Mouse (Mus musculus): ENCODE results near the gene Mmgt1.

The Mmgt1 gene

GRCm38 (mm10) chrX:56597887-56598640, at the start of gene Mmgt1:
TSS of gene Mmgt1 (minus strand) at chrX:56598069.
- DNase-seq (ENCODE audit: low read depth, low spot score) = peak; percentile 97

DNA sequence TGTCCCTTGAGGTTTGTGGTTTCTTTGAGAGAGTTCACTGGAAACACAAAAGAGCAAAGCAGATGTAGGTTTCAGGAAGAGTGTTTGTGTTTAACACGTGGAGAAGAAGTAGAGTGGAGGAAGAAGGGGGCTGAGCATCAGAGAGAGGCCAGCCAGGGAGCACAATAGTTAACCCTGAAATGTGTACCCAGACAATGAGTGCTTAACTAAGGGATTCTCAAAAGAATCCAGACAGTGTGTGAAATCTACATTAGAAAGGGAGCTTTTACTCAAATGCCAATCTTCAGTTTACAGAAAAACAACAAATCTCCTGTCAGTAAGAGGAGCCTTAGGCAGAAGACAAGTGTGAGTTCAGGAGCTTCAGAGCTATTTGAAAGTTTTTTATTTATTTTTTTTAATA, 42.2 kb upstream of the Mmgt1 start:
- DNase-seq (ENCODE audit: low read depth, low spot score) = peak; percentile 6

GRCm38 (mm10) chrX:56636185-56636584, 38.3 kb upstream of the Mmgt1 start:
- peak; percentile 6 for DNase-seq (ENCODE audit: low read depth, low spot score)

GRCm38 (mm10) chrX:56615236-56615635, 17.4 kb upstream of the Mmgt1 start:
- no peak for DNase-seq (ENCODE audit: low read depth, low spot score)

DNA sequence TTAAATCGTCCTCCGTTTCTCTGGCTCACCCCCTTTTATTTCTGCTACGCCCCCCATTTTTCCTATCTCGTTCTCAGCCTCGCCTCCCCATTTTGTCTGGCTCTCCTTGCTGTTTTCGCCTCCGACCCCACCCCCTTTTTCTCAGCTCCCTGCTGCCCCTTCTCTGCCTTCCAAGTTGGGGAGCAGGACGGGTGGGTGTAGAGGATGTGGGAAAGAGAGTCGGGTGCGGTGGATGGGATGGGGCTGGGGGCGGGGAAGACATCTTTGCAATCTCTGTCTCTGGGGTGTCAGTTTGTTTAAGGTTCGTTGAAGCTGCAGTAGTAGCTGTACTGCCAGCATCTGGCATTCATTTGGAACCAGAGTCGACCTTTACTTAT, 12.4 kb upstream of the Mmgt1 start:
- peak; percentile 20 for DNase-seq (ENCODE audit: low read depth, low spot score)

- peak; percentile 67 for DNase-seq (ENCODE audit: low read depth, low spot score)
Measured at GRCm38 (mm10) chrX:56609623-56610317, 11.9 kb upstream of the Mmgt1 start, which contains the start of gene Slc9a6. TSS of gene Slc9a6 (plus strand) at chrX:56609757.

GRCm38 (mm10) chrX:56609285-56609622, 11.4 kb upstream of the Mmgt1 start:
- DNase-seq (ENCODE audit: low read depth, low spot score) = no peak

DNA sequence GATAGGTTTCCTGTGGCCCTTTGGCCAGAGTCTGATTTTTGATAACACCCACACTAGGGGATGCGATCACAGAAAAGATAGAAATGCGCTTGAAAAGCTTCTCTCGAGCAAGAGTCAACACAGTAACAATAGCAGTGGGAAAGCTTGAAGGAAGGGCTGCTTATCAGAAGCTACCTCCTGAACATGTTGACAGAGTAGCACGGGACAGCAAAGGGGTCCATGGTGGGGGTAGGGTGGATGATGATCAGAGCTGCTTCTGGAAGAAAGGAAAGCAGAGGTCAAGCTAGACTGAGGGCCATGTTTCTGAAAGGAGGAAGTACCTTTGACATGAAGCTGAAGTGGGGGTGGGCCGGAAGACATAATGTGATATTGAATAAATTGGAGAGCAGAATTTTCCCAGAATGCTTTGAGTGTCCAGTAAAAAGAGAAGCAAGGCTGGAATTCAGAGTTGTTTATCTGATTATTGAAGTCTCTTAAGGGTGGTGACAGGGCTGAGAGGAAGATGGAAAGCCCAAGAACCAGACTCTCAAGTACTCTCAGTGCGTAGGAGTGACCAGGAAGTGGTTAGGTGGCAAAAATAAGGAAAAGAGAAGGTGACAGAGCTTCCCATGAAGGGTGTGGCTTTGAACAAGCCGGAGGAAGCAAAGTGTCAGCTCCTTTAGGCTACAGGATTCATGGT, 9.3 kb upstream of the Mmgt1 start:
- DNase-seq (ENCODE audit: low read depth, low spot score) = no peak

- peak; percentile 1 for DNase-seq (ENCODE audit: low read depth, low spot score)
Measured at GRCm38 (mm10) chrX:56606536-56606935, 8.7 kb upstream of the Mmgt1 start.

GRCm38 (mm10) chrX:56597219-56597886, 516 bp downstream of the Mmgt1 start:
- peak; percentile 41 for DNase-seq (ENCODE audit: low read depth, low spot score)

- DNase-seq (ENCODE audit: low read depth, low spot score) = no peak
Measured at GRCm38 (mm10) chrX:56578200-56578599, 19.7 kb downstream of the Mmgt1 start.

- DNase-seq (ENCODE audit: low read depth, low spot score) = peak; percentile 33
Measured at GRCm38 (mm10) chrX:56572465-56572864, 25.4 kb downstream of the Mmgt1 start.

GRCm38 (mm10) chrX:56553584-56553983, 44.3 kb downstream of the Mmgt1 start:
- no peak for DNase-seq (ENCODE audit: low read depth, low spot score)

GRCm38 (mm10) chrX:56549506-56549905, 48.4 kb downstream of the Mmgt1 start, which contains the start of gene Gm648:
TSS of gene Gm648 (minus strand) at chrX:56549606.
- DNase-seq (ENCODE audit: low read depth, low spot score) = no peak

- peak; percentile 44 for DNase-seq (ENCODE audit: low read depth, low spot score)
Measured at GRCm38 (mm10) chrX:56537162-56537561, 60.7 kb downstream of the Mmgt1 start.

Data from 3T3-L1 (cell line).